Mouse (Mus musculus) olfactory bulb, adult 2 months (tissue): ENCODE results near the gene Whamm.

ENCODE experiments used
- CTCF ChIP-seq: fragments of 200-500 bp; IDR thresholded peaks from 2 replicates; pipeline ENCODE4 v1.5.1; 2012; ENCODE audit warnings: low read depth, mild to moderate bottlenecking, low read length, moderate library complexity; ENCODE audit not compliant: insufficient read depth
- POLR2A ChIP-seq: fragments of 200-500 bp; IDR thresholded peaks from 2 replicates; pipeline ENCODE4 v1.6.1; 2012; ENCODE audit warnings: mild to moderate bottlenecking, low read depth, low read length, moderate library complexity; ENCODE audit not compliant: insufficient read depth

DNA sequence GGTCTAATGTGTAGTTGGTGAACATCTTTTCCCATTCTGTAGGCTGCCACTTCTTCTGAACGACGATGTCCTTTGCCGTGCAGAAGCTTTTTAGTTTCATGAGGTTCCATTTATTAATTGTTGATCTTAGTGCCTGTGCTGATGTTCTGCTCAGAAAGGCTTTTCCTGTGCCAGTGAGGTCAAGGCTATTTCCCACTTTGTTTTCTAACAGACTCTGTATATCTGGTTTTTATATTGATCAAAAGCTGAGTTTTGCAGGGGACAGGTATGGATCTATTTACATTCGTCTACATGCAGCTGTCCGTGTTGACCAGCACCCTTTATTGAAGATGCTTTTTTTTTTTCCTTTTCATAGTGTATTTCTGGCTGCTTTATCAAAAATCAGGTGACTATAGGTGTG, 8.2 kb downstream of the Whamm start:
- TF ChIP-seq CTCF (no peak), POLR2A (no peak)
